Mouse (Mus musculus) heart, postnatal 36 days (tissue): ENCODE measurements around the gene Hsp90ab1. TPM values are rescaled to one million over a fixed set of nuclear protein-coding genes. Genes with fewer than 3 reads are reported as not detected.

Experiments used
- DNase-seq, 2 experiments: peaks; one replicate each; pipeline ENCODE4 v3.0.0; 2021 to 2022
- intact Hi-C: fragments of 180-260 bp; cut with DNase I; formaldehyde crosslinking; loops from one replicate; pipeline ENCODE4 v1.15.1; 2025
- total RNA-seq, 2 experiments: library from RNA; stranded (reverse); gene quantifications; 2 replicates each; pipeline ENCODE4 v1.2.3; 2021

The Hsp90ab1 gene
- total RNA-seq, 2 experiments from 2014 or later: 1,126 to 1,337 TPM

- intact Hi-C loops: loop anchor here (2.0 to 10.0 kb wide), 2 partner anchors 60 to 452 kb away; partner anchors contain the start of gene Vegfa
- DNase-seq: no peak
Measured at GRCm38 (mm10) chr17:45582715-45583355, 9.8 kb upstream of the Hsp90ab1 start.

GRCm38 (mm10) chr17:45582188-45582587 is 9.1 kb upstream of the Hsp90ab1 start:
- DNase-seq: no peak
- intact Hi-C loops: loop anchor here (2.0 to 10.0 kb wide), 2 partner anchors 61 to 453 kb away; partner anchors contain the start of gene Vegfa

GRCm38 (mm10) chr17:45581567-45581983 is 8.5 kb upstream of the Hsp90ab1 start:
- DNase-seq: peak; percentile 68 to 79
- intact Hi-C loops: loop anchor here (1.0 to 10.0 kb wide), 2 partner anchors 45 to 453 kb away; partner anchors contain the start of gene Vegfa

GRCm38 (mm10) chr17:45580958-45581477 is 7.9 kb upstream of the Hsp90ab1 start:
- intact Hi-C loops: loop anchor here (1.0 to 10.0 kb wide), 2 partner anchors 45 to 454 kb away; partner anchors contain the start of gene Vegfa
- DNase-seq: peak in 1 of 2 experiments; percentile 54

- DNase-seq: no peak
- intact Hi-C loops: no loop called here
Measured at GRCm38 (mm10) chr17:45579554-45579953, 6.5 kb upstream of the Hsp90ab1 start.

- DNase-seq: no peak
- intact Hi-C loops: no loop called here
Measured at GRCm38 (mm10) chr17:45578843-45579242, 5.8 kb upstream of the Hsp90ab1 start.

- DNase-seq: no peak
- intact Hi-C loops: no loop called here
Measured at GRCm38 (mm10) chr17:45578242-45578641, 5.2 kb upstream of the Hsp90ab1 start.

GRCm38 (mm10) chr17:45575123-45575897 is 2.2 kb upstream of the Hsp90ab1 start:
- DNase-seq: no peak
- intact Hi-C loops: no loop called here

GRCm38 (mm10) chr17:45574129-45574761 is 1.2 kb upstream of the Hsp90ab1 start:
- intact Hi-C loops: loop anchor here (5.0 kb wide), 1 partner anchor 628 kb away; the partner anchor contains the start of genes Polh and Xpo5
- peak; percentile 71 to 83 for DNase-seq

GRCm38 (mm10) chr17:45573780-45574123 is 681 bp upstream of the Hsp90ab1 start:
- intact Hi-C loops: loop anchor here (5.0 kb wide), 1 partner anchor 629 kb away; the partner anchor contains the start of genes Polh and Xpo5
- peak; percentile 97 to 98 for DNase-seq

GRCm38 (mm10) chr17:45572103-45573086 is 676 bp downstream of the Hsp90ab1 start:
- DNase-seq: peak; percentile 80 to 83
- intact Hi-C loops: loop anchor here (5.0 kb wide), 1 partner anchor 630 kb away; the partner anchor contains the start of genes Polh and Xpo5

- DNase-seq: no peak
- intact Hi-C loops: loop anchor here (5.0 to 10.0 kb wide), 2 partner anchors 595 to 632 kb away; partner anchors contain the start of genes Gtpbp2, Polh and Xpo5
Measured at GRCm38 (mm10) chr17:45569999-45570398, 3.1 kb downstream of the Hsp90ab1 start.

GRCm38 (mm10) chr17:45568990-45569389 is 4.1 kb downstream of the Hsp90ab1 start:
- DNase-seq: no peak
- intact Hi-C loops: loop anchor here (10.0 kb wide), 1 partner anchor 596 kb away; the partner anchor contains the start of gene Gtpbp2

GRCm38 (mm10) chr17:45567162-45567601 is 5.9 kb downstream of the Hsp90ab1 start:
- intact Hi-C loops: loop anchor here (10.0 kb wide), 1 partner anchor 598 kb away; the partner anchor contains the start of gene Gtpbp2

GRCm38 (mm10) chr17:45566360-45567161 is 6.5 kb downstream of the Hsp90ab1 start:
- no peak for DNase-seq
- intact Hi-C loops: loop anchor here (10.0 kb wide), 1 partner anchor 598 kb away; the partner anchor contains the start of gene Gtpbp2

More at GRCm38 (mm10) chr17:45567162-45567601, 5.9 kb downstream of the Hsp90ab1 start:
- no peak for DNase-seq

GRCm38 (mm10) chr17:45566031-45566359 is 7.1 kb downstream of the Hsp90ab1 start:
- no peak for DNase-seq
- intact Hi-C loops: loop anchor here (10.0 kb wide), 1 partner anchor 599 kb away; the partner anchor contains the start of gene Gtpbp2

GRCm38 (mm10) chr17:45565103-45565502 is 8.0 kb downstream of the Hsp90ab1 start:
- DNase-seq: no peak
- intact Hi-C loops: loop anchor here (10.0 kb wide), 1 partner anchor 600 kb away; the partner anchor contains the start of gene Gtpbp2

GRCm38 (mm10) chr17:45564531-45565084 is 8.5 kb downstream of the Hsp90ab1 start:
- intact Hi-C loops: loop anchor here (10.0 kb wide), 1 partner anchor 600 kb away; the partner anchor contains the start of gene Gtpbp2
- no peak for DNase-seq
